Mouse (Mus musculus): ENCODE data around the gene Cyb561d2. TPM values are rescaled to one million over a fixed set of nuclear protein-coding genes. Genes with fewer than 3 reads are reported as not detected.

The Cyb561d2 gene
- total RNA-seq, 1 experiment, result 25.3 TPM

GRCm38 (mm10) chr9:107512326-107512725 lies 29.7 kb downstream of the Cyb561d2 start:
- in situ Hi-C loops (cut with MboI; ENCODE audit: low sequenced_read_pairs in 2 of 2, unreplicated experiment in 2 of 2), result loop anchor here (5.0 to 10.0 kb wide), 2 partner anchors 148 to 155 kb away; no protein-coding TSS in a partner anchor

GRCm38 (mm10) chr9:107511436-107511835 lies 30.6 kb downstream of the Cyb561d2 start:
- in situ Hi-C loops (cut with MboI; ENCODE audit: low sequenced_read_pairs in 2 of 2, unreplicated experiment in 2 of 2), result loop anchor here (5.0 to 10.0 kb wide), 2 partner anchors 147 to 154 kb away; no protein-coding TSS in a partner anchor
- Histone ChIP-seq H3K36me3 (ENCODE audit: control insufficient read depth, insufficient read depth, low read length, poor library complexity, severe bottlenecking) (no peaks in the 10 kb centered on the region), H3K27ac (ENCODE audit: insufficient read depth, low read depth, low read length, poor library complexity, severe bottlenecking) (no peak overlapping the region), H3K9me3 (ENCODE audit: control insufficient read depth, insufficient read depth, low read depth, low read length) (no peaks in the 10 kb centered on the region), H3K9ac (ENCODE audit: insufficient read depth, low read depth, low read length, poor library complexity, severe bottlenecking) (no peak overlapping the region), H3K4me1 (ENCODE audit: control insufficient read depth in 2 of 2, insufficient read depth in 2 of 2, low read length in 2 of 2, poor library complexity in 1 of 2) (peaks cover 0 to 3% of the 10 kb centered on the region in 2 experiments; a peak in 1 of 4 replicates), H3K4me3 (ENCODE audit: insufficient read depth in 1 of 2, low read depth in 1 of 2, low read length in 2 of 2, poor library complexity in 1 of 2, severe bottlenecking in 1 of 2) (no peak overlapping the region)
- no peak for DNase-seq (ENCODE audit: low read depth, low spot score)
- TF ChIP-seq CHD2 (IDR thresholded peaks at IDR 0.05; ENCODE audit: low read depth, low read length) (no peak), MAFK (IDR thresholded peaks at IDR 0.05; ENCODE audit: insufficient read depth, low read depth, low read length) (no peak), ZC3H11A (IDR thresholded peaks at IDR 0.05; ENCODE audit: borderline replicate concordance, low read depth, low read length) (no peak), ZNF384 (IDR thresholded peaks at IDR 0.05; ENCODE audit: low read depth, low read length) (no peak), HCFC1 (IDR thresholded peaks at IDR 0.05; ENCODE audit: borderline replicate concordance, insufficient read depth, low read length) (no peak)

More at GRCm38 (mm10) chr9:107512326-107512725, 29.7 kb downstream of the Cyb561d2 start:
- no peak overlapping the region for H3K27ac ChIP-seq (ENCODE audit: insufficient read depth, low read depth, low read length, poor library complexity, severe bottlenecking)
- no peak overlapping the region for H3K4me3 ChIP-seq (ENCODE audit: insufficient read depth in 1 of 2, low read depth in 1 of 2, low read length in 2 of 2, poor library complexity in 1 of 2, severe bottlenecking in 1 of 2)
- H3K4me1 ChIP-seq (ENCODE audit: control insufficient read depth in 2 of 2, insufficient read depth in 2 of 2, low read length in 2 of 2, poor library complexity in 1 of 2), result peaks cover 0 to 3% of the 10 kb centered on the region in 2 experiments; a peak in 1 of 4 replicates
- DNase-seq (ENCODE audit: low read depth, low spot score), result no peak
- no peaks in the 10 kb centered on the region for H3K36me3 ChIP-seq (ENCODE audit: control insufficient read depth, insufficient read depth, low read length, poor library complexity, severe bottlenecking)
- TF ChIP-seq ZNF384 (IDR thresholded peaks at IDR 0.05; ENCODE audit: low read depth, low read length), result no peak
- TF ChIP-seq CHD2 (IDR thresholded peaks at IDR 0.05; ENCODE audit: low read depth, low read length), result no peak
- no peak for TF ChIP-seq ZC3H11A (IDR thresholded peaks at IDR 0.05; ENCODE audit: borderline replicate concordance, low read depth, low read length)
- TF ChIP-seq MAFK (IDR thresholded peaks at IDR 0.05; ENCODE audit: insufficient read depth, low read depth, low read length), result no peak
- no peak for TF ChIP-seq HCFC1 (IDR thresholded peaks at IDR 0.05; ENCODE audit: borderline replicate concordance, insufficient read depth, low read length)
- no peak overlapping the region for H3K9ac ChIP-seq (ENCODE audit: insufficient read depth, low read depth, low read length, poor library complexity, severe bottlenecking)
- H3K9me3 ChIP-seq (ENCODE audit: control insufficient read depth, insufficient read depth, low read depth, low read length), result no peaks in the 10 kb centered on the region

- Histone ChIP-seq H3K36me3 (ENCODE audit: control insufficient read depth, insufficient read depth, low read length, poor library complexity, severe bottlenecking) (no peaks in the 10 kb centered on the region), H3K9ac (ENCODE audit: insufficient read depth, low read depth, low read length, poor library complexity, severe bottlenecking) (no peak overlapping the region), H3K9me3 (ENCODE audit: control insufficient read depth, insufficient read depth, low read depth, low read length) (no peaks in the 10 kb centered on the region), H3K27ac (ENCODE audit: insufficient read depth, low read depth, low read length, poor library complexity, severe bottlenecking) (no peak overlapping the region), H3K4me3 (ENCODE audit: insufficient read depth in 1 of 2, low read depth in 1 of 2, low read length in 2 of 2, poor library complexity in 1 of 2, severe bottlenecking in 1 of 2) (no peak overlapping the region), H3K4me1 (ENCODE audit: control insufficient read depth in 2 of 2, insufficient read depth in 2 of 2, low read length in 2 of 2, poor library complexity in 1 of 2) (peaks cover 0 to 3% of the 10 kb centered on the region in 2 experiments; a peak in 1 of 4 replicates)
- in situ Hi-C loops (cut with MboI; ENCODE audit: low sequenced_read_pairs in 2 of 2, unreplicated experiment in 2 of 2), result loop anchor here (5.0 to 10.0 kb wide), 2 partner anchors 146 to 153 kb away; no protein-coding TSS in a partner anchor
- TF ChIP-seq CHD2 (IDR thresholded peaks at IDR 0.05; ENCODE audit: low read depth, low read length), result no peak
- no peak for TF ChIP-seq ZNF384 (IDR thresholded peaks at IDR 0.05; ENCODE audit: low read depth, low read length)
- DNase-seq (ENCODE audit: low read depth, low spot score), result no peak
These were observed 31.5 kb downstream of the Cyb561d2 start for GRCm38 (mm10) chr9:107510384-107511100.

- no peak for DNase-seq (ENCODE audit: low read depth, low spot score)
- H3K4me1 ChIP-seq (ENCODE audit: control insufficient read depth in 2 of 2, insufficient read depth in 2 of 2, low read length in 2 of 2, poor library complexity in 1 of 2), result peaks cover 0 to 2% of the 10 kb centered on the region in 2 experiments; a peak in 1 of 4 replicates
These were observed 33.7 kb downstream of the Cyb561d2 start for GRCm38 (mm10) chr9:107508266-107508665.

More at GRCm38 (mm10) chr9:107508266-107508665, 33.7 kb downstream of the Cyb561d2 start:
- Histone ChIP-seq H3K36me3 (ENCODE audit: control insufficient read depth, insufficient read depth, low read length, poor library complexity, severe bottlenecking) (no peaks in the 10 kb centered on the region), H3K27ac (ENCODE audit: insufficient read depth, low read depth, low read length, poor library complexity, severe bottlenecking) (no peak overlapping the region), H3K9ac (ENCODE audit: insufficient read depth, low read depth, low read length, poor library complexity, severe bottlenecking) (no peak overlapping the region), H3K4me3 (ENCODE audit: insufficient read depth in 1 of 2, low read depth in 1 of 2, low read length in 2 of 2, poor library complexity in 1 of 2, severe bottlenecking in 1 of 2) (no peak overlapping the region), H3K9me3 (ENCODE audit: control insufficient read depth, insufficient read depth, low read depth, low read length) (no peaks in the 10 kb centered on the region)
- in situ Hi-C loops (cut with MboI; ENCODE audit: low sequenced_read_pairs in 2 of 2, unreplicated experiment in 2 of 2), result no loop called here
- no peak for TF ChIP-seq HCFC1 (IDR thresholded peaks at IDR 0.05; ENCODE audit: borderline replicate concordance, insufficient read depth, low read length)
- TF ChIP-seq ZC3H11A (IDR thresholded peaks at IDR 0.05; ENCODE audit: borderline replicate concordance, low read depth, low read length), result no peak
- TF ChIP-seq ZNF384 (IDR thresholded peaks at IDR 0.05; ENCODE audit: low read depth, low read length), result no peak
- TF ChIP-seq CHD2 (IDR thresholded peaks at IDR 0.05; ENCODE audit: low read depth, low read length), result no peak
- TF ChIP-seq MAFK (IDR thresholded peaks at IDR 0.05; ENCODE audit: insufficient read depth, low read depth, low read length), result no peak

Measured in ES-E14 (cell line).